Mouse (Mus musculus): ENCODE data around the gene Raet1e.
"Not testable (repeated sequence)": the region's sequence is repeated elsewhere in the genome, so short reads cannot be mapped to it uniquely, and the experiment has no call there.

GRCm38 (mm10) chr10:22270879-22271786, 112.8 kb downstream of the Raet1e start:
- not testable (repeated sequence) for TF ChIP-seq EP300 (IDR thresholded peaks at IDR 0.05; ENCODE audit: low read depth in 1 of 2, low read length in 2 of 2); MAX (IDR thresholded peaks at IDR 0.05; ENCODE audit: low read length); CTCF (IDR thresholded peaks at IDR 0.05 in 2 of 3, conservative IDR thresholded peaks at IDR 0.05 in 1 of 3; ENCODE audit: control insufficient read depth in 1 of 3, insufficient read depth in 1 of 3, low read depth in 2 of 3, low read length in 3 of 3, poor library complexity in 1 of 3, severe bottlenecking in 1 of 3); ZMIZ1 (IDR thresholded peaks at IDR 0.05; ENCODE audit: low read depth, low read length); MXI1 (IDR thresholded peaks at IDR 0.05; ENCODE audit: low read depth, low read length); POLR2A (IDR thresholded peaks at IDR 0.05; ENCODE audit: control insufficient read depth in 1 of 2, insufficient read depth in 1 of 2, low read depth in 1 of 2, low read length in 2 of 2, poor library complexity in 1 of 2); MAFK (IDR thresholded peaks at IDR 0.05; ENCODE audit: borderline replicate concordance, low read depth, low read length); TCF12 (IDR thresholded peaks at IDR 0.05; ENCODE audit: low read depth, low read length); MYC (IDR thresholded peaks at IDR 0.05; ENCODE audit: low read depth, low read length); ZKSCAN1 (IDR thresholded peaks at IDR 0.05; ENCODE audit: low read depth, low read length)

All from MEL (cell line).